Mouse (Mus musculus) ovary, adult 10 weeks (tissue): ENCODE results near the gene Gm3183. TPM values are rescaled to one million over a fixed set of nuclear protein-coding genes. Genes with fewer than 3 reads are reported as not detected.

Experiments used
- polyA plus RNA-seq: library from polyadenylated mRNA; stranded (reverse); fragments of 350-450 nt; fragmentation: Illumina TruSeq; extraction: RNeasy Lipid Tissue Mini Kit (QIAGEN cat#74804); gene quantifications from one replicate; pipeline ENCODE4 v1.2.3, GENCODE M21; 2014

The Gm3183 gene
- 0.94 TPM for polyA plus RNA-seq

DNA sequence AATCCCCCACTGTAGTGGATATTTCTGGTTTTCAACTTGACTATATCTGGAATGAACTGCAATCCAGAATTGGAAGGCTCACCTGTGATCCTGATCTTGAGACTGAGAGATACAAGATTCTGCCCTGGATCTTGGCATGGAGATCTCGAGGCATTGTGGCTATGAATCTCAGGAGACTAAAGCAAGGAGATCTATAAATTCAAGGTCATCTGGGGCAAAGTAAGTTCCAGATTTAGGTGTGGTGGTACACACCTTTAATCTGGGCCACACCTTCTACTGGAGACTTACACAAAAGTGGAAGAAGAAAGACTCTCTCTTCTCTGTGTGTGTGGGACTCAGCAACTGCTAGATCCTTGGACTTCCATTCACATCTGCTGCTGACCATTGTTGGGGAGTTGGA is at the start of gene Gm3183:
Gm3183 (plus strand) TSS at position 301 of the 400 bp plus-strand sequence.

Other genes starting within 250 kb of the Gm3183 start
- not detected for gene Gm3147, start 249.1 kb upstream of the Gm3183 start, polyA plus RNA-seq
- gene Gm6509, start 241.5 kb upstream of the Gm3183 start, polyA plus RNA-seq, result not detected
- gene Gm6205, start 217.1 kb upstream of the Gm3183 start, polyA plus RNA-seq, result 19.2 TPM
- gene Gm6367, start 123.2 kb downstream of the Gm3183 start, polyA plus RNA-seq, result 8.7 TPM
- gene Gm7942, start 241.5 kb downstream of the Gm3183 start, polyA plus RNA-seq, result not detected